18 mouse cellular contexts compared by ENCODE assay signal in the genomic region with DNA sequence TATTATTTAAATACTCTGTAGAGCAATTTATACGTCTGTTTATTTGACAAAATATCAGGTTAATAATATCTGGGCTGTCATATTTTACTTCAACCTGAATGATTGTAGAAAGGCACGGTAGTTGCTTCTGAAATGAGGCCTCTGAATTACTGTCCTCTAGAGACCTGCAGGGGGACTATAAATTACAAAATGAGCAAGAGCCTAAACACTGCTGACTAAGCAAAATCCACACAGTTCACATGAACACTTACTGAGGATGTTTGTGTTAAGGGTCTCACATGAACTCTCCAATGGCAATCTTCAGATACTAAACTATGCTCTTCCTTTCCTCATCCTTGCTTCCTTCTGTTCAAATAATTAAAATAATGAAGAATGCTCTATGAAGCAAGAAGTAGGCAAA.
"Had no signal": no experiment of that assay in that cellular context is flagged by ENCODE, and none has a peak within 500 bp of the region (broad histone marks: within the 10 kb centered on the region; RNA-seq: fewer than 3 reads in every experiment).

No protein-coding gene starts in this region.

- H3K36me3 ChIP-seq: limb, embryonic 13.5 days; liver, embryonic 15.5 days; midbrain, embryonic 10.5 days; stomach, embryonic 15.5 days had no signal

- H3K4me3 ChIP-seq: limb, embryonic 13.5 days; liver, embryonic 15.5 days; midbrain, embryonic 10.5 days; myocyte; stomach, embryonic 15.5 days had no signal

- H3K4me1 ChIP-seq: limb, embryonic 13.5 days; liver, embryonic 15.5 days; midbrain, embryonic 10.5 days; stomach, embryonic 15.5 days had no signal

- ATAC-seq: lung, postnatal 0 days had no signal

- H3K9ac ChIP-seq: limb, embryonic 13.5 days; liver, embryonic 15.5 days; stomach, embryonic 15.5 days had no signal

- DNase-seq: kidney, adult 11 months; kidney, adult 9 months; kidney, postnatal 36 days; left cerebral cortex, postnatal 4 days; lung, adult 2 months; lung, postnatal 36 days; midbrain, embryonic 14.5 days; right cerebral cortex, postnatal 14 days; thymus, adult 2 months; thymus, postnatal 25 days had no signal

- H3K27me3 ChIP-seq: limb, embryonic 13.5 days; liver, embryonic 15.5 days; stomach, embryonic 15.5 days had no signal

- H3K27ac ChIP-seq: kidney, postnatal 0 days; limb, embryonic 13.5 days; liver, embryonic 15.5 days; midbrain, embryonic 10.5 days; stomach, embryonic 15.5 days had no signal

- H3K9me3 ChIP-seq: limb, embryonic 13.5 days; liver, embryonic 15.5 days; midbrain, embryonic 10.5 days; stomach, embryonic 15.5 days had no signal

- H3K4me2 ChIP-seq: limb, embryonic 13.5 days; liver, embryonic 11.5 days; liver, embryonic 15.5 days; stomach, embryonic 15.5 days had no signal
